Mouse (Mus musculus) macrophage (primary cell): Measurements from ENCODE around the gene Ccdc28b. TPM values are rescaled to one million over a fixed set of nuclear protein-coding genes. Genes with fewer than 3 reads are reported as not detected.

Source experiments
- polyA plus RNA-seq: library from polyadenylated mRNA; stranded (reverse); fragments of 250-400 nt; gene quantifications from 3 replicates; pipeline ENCODE4 v1.2.4, GENCODE M21; 2018; ENCODE audit warnings: inconsistent platforms

Ccdc28b gene
- polyA plus RNA-seq, 1 experiment from 2014 or later = 14.1 TPM

Other genes with a start within 250 kb of the Ccdc28b start
- 2.0 to 3.6 TPM (median 3.3 TPM) in 3 replicates for gene Zbtb8a, start 245.8 kb downstream of the Ccdc28b start, polyA plus RNA-seq
- gene Zbtb8b, start 183.1 kb downstream of the Ccdc28b start, polyA plus RNA-seq = not detected in 3 replicates
- 17.0 to 25.7 TPM (median 21.5 TPM) in 3 replicates for gene Bsdc1, start 162.4 kb downstream of the Ccdc28b start, polyA plus RNA-seq
- gene Tssk3, start 132.9 kb downstream of the Ccdc28b start, polyA plus RNA-seq = not detected in 3 replicates
- not detected in 3 replicates for gene Fam229a, start 132.8 kb downstream of the Ccdc28b start, polyA plus RNA-seq
- gene Marcksl1, start 110.4 kb downstream of the Ccdc28b start, polyA plus RNA-seq = 18.5 to 109 TPM (median 91.5 TPM) in 3 replicates
- 45.9 to 65.7 TPM (median 51.4 TPM) in 3 replicates for gene Hdac1, start 81.2 kb downstream of the Ccdc28b start, polyA plus RNA-seq
- 0.19 to 0.57 TPM (median 0.27 TPM) in 3 replicates for gene Lck, start 50.3 kb downstream of the Ccdc28b start, polyA plus RNA-seq
- gene Fam167b, start 45.4 kb downstream of the Ccdc28b start, polyA plus RNA-seq = not detected in 3 replicates
- gene Eif3i, start 23.3 kb downstream of the Ccdc28b start, polyA plus RNA-seq = 58.7 to 140 TPM (median 87.3 TPM) in 3 replicates
- 91.3 to 152 TPM (median 129 TPM) in 3 replicates for gene Tmem234, start 23.3 kb downstream of the Ccdc28b start, polyA plus RNA-seq
- 0.47 to 0.77 TPM in 2 of 3 replicates, not detected in the other for gene Dcdc2b, start 9.7 kb downstream of the Ccdc28b start, polyA plus RNA-seq
- 7.5 to 12.3 TPM (median 8.9 TPM) in 3 replicates for gene Iqcc, start 4.8 kb downstream of the Ccdc28b start, polyA plus RNA-seq
- gene Txlna, start 17.1 kb upstream of the Ccdc28b start, polyA plus RNA-seq = 34.1 to 39.3 TPM (median 37.5 TPM) in 3 replicates
- gene Kpna6, start 48.8 kb upstream of the Ccdc28b start, polyA plus RNA-seq = 30.7 to 40.5 TPM (median 31.0 TPM) in 3 replicates
- 4.1 to 7.6 TPM (median 5.6 TPM) in 3 replicates for gene Tmem39b, start 72.9 kb upstream of the Ccdc28b start, polyA plus RNA-seq
- gene Khdrbs1, start 118.4 kb upstream of the Ccdc28b start, polyA plus RNA-seq = 60.8 to 81.1 TPM (median 62.9 TPM) in 3 replicates
- 220 to 982 TPM (median 230 TPM) in 3 replicates for gene Ptp4a2, start 187.3 kb upstream of the Ccdc28b start, polyA plus RNA-seq